Mouse (Mus musculus) spleen, adult 2 months (tissue): ENCODE measurements at regions not wholly inside any gene's neighbourhood (a gene's known extent, or its start where the extent isn't known, plus 50 kb on each side); places are given as distances from the start of the nearest gene placed in this dataset.

Source experiments
- DNase-seq, 2 experiments: peaks; one replicate each; pipeline versions ENCODE4 v3.0.0 to v3.0.0-alpha.2; 2012 to 2021; ENCODE audit warnings: low spot score in 2 of 2, low read depth in 1 of 2
- H3K27ac ChIP-seq: fragments of 200-500 bp; 2 replicates; pipeline ENCODE4 v1.5.1; 2012; ENCODE audit warnings: low read length, inconsistent platforms; ENCODE audit not compliant: insufficient read depth
- H3K27me3 ChIP-seq: fragments of 200-500 bp; 2 replicates; pipeline ENCODE4 v1.6.1; 2012; ENCODE audit warnings: mild to moderate bottlenecking, moderate library complexity, low read length, inconsistent platforms; ENCODE audit not compliant: control insufficient read depth, insufficient read depth
- H3K36me3 ChIP-seq: fragments of 200-500 bp; 2 replicates; pipeline ENCODE4 v1.6.1; 2012; ENCODE audit warnings: mild to moderate bottlenecking, low read length, inconsistent platforms; ENCODE audit not compliant: control insufficient read depth, insufficient read depth
- H3K4me1 ChIP-seq: fragments of 200-500 bp; 2 replicates; pipeline ENCODE4 v1.6.1; 2011; ENCODE audit warnings: inconsistent platforms; ENCODE audit not compliant: control insufficient read depth, insufficient read depth, insufficient read length
- H3K4me3 ChIP-seq: fragments of 200-500 bp; 2 replicates; pipeline ENCODE4 v1.5.1; 2011; ENCODE audit warnings: mild to moderate bottlenecking, inconsistent platforms; ENCODE audit not compliant: insufficient read depth, insufficient read length; ENCODE audit errors: extremely low read depth
- CTCF ChIP-seq: fragments of 200-500 bp; IDR thresholded peaks from 2 replicates; pipeline ENCODE4 v1.5.1; 2011; ENCODE audit warnings: mild to moderate bottlenecking, inconsistent platforms; ENCODE audit not compliant: insufficient read depth, insufficient read length, insufficient replicate concordance; ENCODE audit errors: extremely low read depth
- POLR2A ChIP-seq: fragments of 200-500 bp; IDR thresholded peaks from 2 replicates; pipeline ENCODE4 v1.6.1; 2011; ENCODE audit warnings: low read depth, low read length, inconsistent platforms
- WGBS: fragments of 180-500 bp; shearing (Covaris S2); methylation state at CpG from one replicate; pipeline ENCODE4 v1.1.7; 2018; 5-methylcytosine and 5-hydroxymethylcytosine counted together

GRCm38 (mm10) chr7:64042978-64043377, 104.3 kb upstream of the Klf13 start:
- peak overlapping the region; percentile 95 for H3K27ac ChIP-seq
- TF ChIP-seq CTCF (no peak), POLR2A (0 out of 2 replicates have a peak, but pooled peaks have one; percentile 9)
- DNase-seq, result peak; percentile 41 to 48
- 8% methylated on average over 2 of the region's 2 CpGs for WGBS
- peak overlapping the region; percentile 35; the same call in 1 of the 2 replicates for H3K4me3 ChIP-seq
- peaks cover 28% of the 10 kb centered on the region; the same call in 1 of the 2 replicates for H3K4me1 ChIP-seq
- H3K27me3 ChIP-seq, result no peaks in the 10 kb centered on the region
- H3K36me3 ChIP-seq, result no peaks in the 10 kb centered on the region

GRCm38 (mm10) chr7:64041303-64041702, 102.6 kb upstream of the Klf13 start:
- no peak overlapping the region for H3K4me3 ChIP-seq
- TF ChIP-seq POLR2A (no peak), CTCF (no peak)
- H3K36me3 ChIP-seq, result no peaks in the 10 kb centered on the region
- H3K27me3 ChIP-seq, result no peaks in the 10 kb centered on the region
- no peak overlapping the region for H3K27ac ChIP-seq
- peaks cover 38% of the 10 kb centered on the region; the same call in 1 of the 2 replicates for H3K4me1 ChIP-seq
- no peak for DNase-seq
- 98% methylated on average over 7 of the region's 7 CpGs for WGBS

GRCm38 (mm10) chr7:64040026-64040737, 101.5 kb upstream of the Klf13 start:
- no peaks in the 10 kb centered on the region for H3K27me3 ChIP-seq
- H3K27ac ChIP-seq, result no peak overlapping the region
- H3K4me1 ChIP-seq, result peaks cover 47% of the 10 kb centered on the region; the same call in 1 of the 2 replicates

GRCm38 (mm10) chr7:64037701-64038231, 99.1 kb upstream of the Klf13 start:
- peaks cover 53% of the 10 kb centered on the region; the same call in 1 of the 2 replicates for H3K4me1 ChIP-seq
- H3K27ac ChIP-seq, result peak overlapping the region; percentile 86

More at GRCm38 (mm10) chr7:64040026-64040737, 101.5 kb upstream of the Klf13 start:
- no peak overlapping the region for H3K4me3 ChIP-seq
- no peak for DNase-seq
- 93% methylated on average over 7 of the region's 7 CpGs for WGBS
- TF ChIP-seq CTCF, result no peak
- TF ChIP-seq POLR2A, result no peak
- H3K36me3 ChIP-seq, result no peaks in the 10 kb centered on the region

GRCm38 (mm10) chr7:64036154-64036553, 97.4 kb upstream of the Klf13 start:
- DNase-seq, result no peak
- peak overlapping the region; percentile 59 for H3K27ac ChIP-seq
- no peaks in the 10 kb centered on the region for H3K36me3 ChIP-seq
- H3K4me3 ChIP-seq, result no peak overlapping the region
- no peak for TF ChIP-seq POLR2A
- no peak for TF ChIP-seq CTCF
- H3K27me3 ChIP-seq, result no peaks in the 10 kb centered on the region
- H3K4me1 ChIP-seq, result peaks cover 49% of the 10 kb centered on the region; the same call in 1 of the 2 replicates
- 86% methylated on average over 7 of the region's 7 CpGs for WGBS

More at GRCm38 (mm10) chr7:64037701-64038231, 99.1 kb upstream of the Klf13 start:
- WGBS, result 16% methylated on average over 8 of the region's 8 CpGs
- H3K4me3 ChIP-seq, result no peak overlapping the region
- no peaks in the 10 kb centered on the region for H3K36me3 ChIP-seq
- TF ChIP-seq POLR2A (no peak), CTCF (no peak)
- no peaks in the 10 kb centered on the region for H3K27me3 ChIP-seq
- peak; percentile 53 to 67 for DNase-seq

GRCm38 (mm10) chr7:64035025-64035606, 96.4 kb upstream of the Klf13 start:
- Histone ChIP-seq H3K4me3 (no peak overlapping the region), H3K36me3 (no peaks in the 10 kb centered on the region), H3K4me1 (peaks cover 49% of the 10 kb centered on the region; the same call in 1 of the 2 replicates), H3K27ac (peak overlapping the region; percentile 26; the same call in 1 of the 2 replicates), H3K27me3 (no peaks in the 10 kb centered on the region)
- TF ChIP-seq POLR2A (no peak), CTCF (no peak)
- DNase-seq, result no peak
- WGBS, result 80% methylated on average over 8 of the region's 8 CpGs
